Mouse (Mus musculus): Measurements from ENCODE around the gene Terb2. TPM values are rescaled to one million over a fixed set of nuclear protein-coding genes. Genes with fewer than 3 reads are reported as not detected.
A peak's percentile ranks its signal among the peaks of the same experiment; 100 is the strongest.

Terb2 gene
- polyA plus RNA-seq, 1 experiment from 2014 or later: not detected

GRCm38 (mm10) chr2:122237891-122238470 is 51.9 kb downstream of the Terb2 start:
- no peak overlapping the region for H3K4me2 ChIP-seq (replicated peaks)

GRCm38 (mm10) chr2:122240735-122241134 is 54.7 kb downstream of the Terb2 start:
- ATAC-seq (ENCODE audit: low FRiP score): no peak
- H3K9me3 ChIP-seq (replicated peaks): no peaks in the 10 kb centered on the region
- no peak overlapping the region for H3K4me2 ChIP-seq (replicated peaks)

More at GRCm38 (mm10) chr2:122237891-122238470, 51.9 kb downstream of the Terb2 start:
- no peak overlapping the region for H3K27ac ChIP-seq
- H3K9me3 ChIP-seq (replicated peaks): no peaks in the 10 kb centered on the region
- H3K36me3 ChIP-seq: no peaks in the 10 kb centered on the region
- 90% methylated on average over 2 of the region's 2 CpGs for WGBS
- H3K4me3 ChIP-seq: no peak overlapping the region
- H3K9ac ChIP-seq: no peak overlapping the region
- H3K27me3 ChIP-seq: no peaks in the 10 kb centered on the region
- H3K4me1 ChIP-seq: peaks cover 7% of the 10 kb centered on the region
- no peak for ATAC-seq (ENCODE audit: low FRiP score)

GRCm38 (mm10) chr2:122241226-122241625 is 55.2 kb downstream of the Terb2 start:
- H3K4me1 ChIP-seq: peaks cover 2% of the 10 kb centered on the region; the same call in 1 of the 2 replicates
- no peak overlapping the region for H3K4me2 ChIP-seq (replicated peaks)
- no peak for ATAC-seq (ENCODE audit: low FRiP score)
- H3K27ac ChIP-seq: no peak overlapping the region
- H3K27me3 ChIP-seq: no peaks in the 10 kb centered on the region
- no peak overlapping the region for H3K9ac ChIP-seq
- WGBS: 91% methylated on average over 4 of the region's 4 CpGs
- H3K36me3 ChIP-seq: no peaks in the 10 kb centered on the region
- no peak overlapping the region for H3K4me3 ChIP-seq
- no peaks in the 10 kb centered on the region for H3K9me3 ChIP-seq (replicated peaks)

More at GRCm38 (mm10) chr2:122240735-122241134, 54.7 kb downstream of the Terb2 start:
- Histone ChIP-seq H3K4me1 (peaks cover 2% of the 10 kb centered on the region; the same call in 1 of the 2 replicates), H3K4me3 (no peak overlapping the region), H3K9ac (no peak overlapping the region), H3K36me3 (no peaks in the 10 kb centered on the region), H3K27ac (no peak overlapping the region), H3K27me3 (no peaks in the 10 kb centered on the region)

- H3K36me3 ChIP-seq: no peaks in the 10 kb centered on the region
- no peak overlapping the region for H3K9ac ChIP-seq
- no peak overlapping the region for H3K27ac ChIP-seq
- H3K9me3 ChIP-seq (replicated peaks): no peaks in the 10 kb centered on the region
- ATAC-seq (ENCODE audit: low FRiP score): no peak
- H3K4me2 ChIP-seq (replicated peaks): no peak overlapping the region
- H3K27me3 ChIP-seq: no peaks in the 10 kb centered on the region
- H3K4me3 ChIP-seq: no peak overlapping the region
- peaks cover 2% of the 10 kb centered on the region; the same call in 1 of the 2 replicates for H3K4me1 ChIP-seq
- 81% methylated on average over 6 of the region's 6 CpGs for WGBS
Observed at GRCm38 (mm10) chr2:122241935-122242334, 55.9 kb downstream of the Terb2 start.

- Histone ChIP-seq H3K27me3 (no peaks in the 10 kb centered on the region), H3K36me3 (peaks cover 6% of the 10 kb centered on the region; the same call in 1 of the 2 replicates), H3K4me3 (no peak overlapping the region), H3K4me2 (replicated peaks) (no peak overlapping the region), H3K4me1 (peaks cover 2% of the 10 kb centered on the region; the same call in 1 of the 2 replicates), H3K9me3 (replicated peaks) (no peaks in the 10 kb centered on the region), H3K9ac (no peak overlapping the region), H3K27ac (no peak overlapping the region)
- peak; percentile 68 for ATAC-seq (ENCODE audit: low FRiP score)
- 9% methylated on average over 3 of the region's 3 CpGs for WGBS
Observed at GRCm38 (mm10) chr2:122243671-122244131, 57.6 kb downstream of the Terb2 start.

DNA sequence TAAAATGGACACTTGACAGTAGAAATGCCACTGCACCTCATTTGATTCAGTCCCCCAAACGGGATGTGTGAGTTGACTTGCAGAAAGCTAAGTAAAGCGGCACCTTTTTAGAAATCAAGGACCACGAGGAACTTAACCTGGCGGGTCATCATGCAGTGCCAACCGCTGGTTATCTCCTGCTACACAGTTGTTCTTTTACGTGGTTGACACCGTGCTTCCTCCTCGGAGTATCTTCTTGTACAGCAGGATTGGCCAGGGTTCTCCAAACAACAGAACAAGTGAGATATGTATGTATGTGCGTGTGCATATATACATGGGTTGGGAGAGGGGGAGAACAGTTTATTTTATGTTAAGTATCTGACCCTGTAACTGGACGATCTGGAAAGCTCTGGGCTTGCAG is 61.7 kb downstream of the Terb2 start:
- peaks cover 2% of the 10 kb centered on the region; the same call in 1 of the 2 replicates for H3K4me1 ChIP-seq
- H3K9me3 ChIP-seq (replicated peaks): no peaks in the 10 kb centered on the region
- H3K36me3 ChIP-seq: peaks cover 6% of the 10 kb centered on the region; the same call in 1 of the 2 replicates
- no peaks in the 10 kb centered on the region for H3K27me3 ChIP-seq
- H3K9ac ChIP-seq: no peak overlapping the region
- no peak overlapping the region for H3K27ac ChIP-seq
- no peak for ATAC-seq (ENCODE audit: low FRiP score)
- no peak overlapping the region for H3K4me3 ChIP-seq
- WGBS: 89% methylated on average over 10 of the region's 10 CpGs
- H3K4me2 ChIP-seq (replicated peaks): no peak overlapping the region

DNA sequence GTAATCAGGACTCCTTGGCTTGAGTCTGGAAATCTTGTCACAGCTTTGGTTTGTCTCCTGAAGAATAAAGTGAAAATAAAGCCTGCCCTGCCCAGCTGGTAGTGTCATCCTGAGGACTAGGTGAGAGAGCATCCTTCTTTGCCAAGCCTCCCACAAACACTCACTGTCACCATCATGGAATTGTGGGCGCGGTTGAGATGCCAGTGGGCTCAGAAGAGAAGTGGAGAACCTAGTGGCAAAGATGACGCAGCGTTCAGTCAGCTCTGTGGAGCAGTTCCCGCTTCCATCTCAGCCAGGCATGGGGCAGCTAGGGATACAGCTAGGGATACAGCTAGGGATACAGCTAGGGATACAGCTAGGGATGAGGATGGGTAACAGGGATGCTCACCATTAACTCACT is 69.9 kb downstream of the Terb2 start:
- no peaks in the 10 kb centered on the region for H3K36me3 ChIP-seq
- H3K4me3 ChIP-seq: no peak overlapping the region
- 96% methylated on average over 5 of the region's 5 CpGs for WGBS
- no peak overlapping the region for H3K4me2 ChIP-seq (replicated peaks)
- H3K27ac ChIP-seq: no peak overlapping the region
- H3K4me1 ChIP-seq: no peaks in the 10 kb centered on the region
- no peak for ATAC-seq (ENCODE audit: low FRiP score)
- H3K9ac ChIP-seq: no peak overlapping the region
- no peaks in the 10 kb centered on the region for H3K27me3 ChIP-seq
- H3K9me3 ChIP-seq (replicated peaks): no peaks in the 10 kb centered on the region

Other genes starting within 250 kb of the Terb2 start
- 56.1 and 57.7 TPM in 2 replicates for gene Ctdspl2, start 230.3 kb upstream of the Terb2 start, polyA plus RNA-seq (2016; fragmentation: Nextera tagmentation; extraction: Ambion mirVana)
- 0.40 and 0.60 TPM in 2 replicates for gene Mageb3, start 230.2 kb upstream of the Terb2 start, polyA plus RNA-seq (2016; fragmentation: Nextera tagmentation; extraction: Ambion mirVana)
- gene Eif3j1, start 157.7 kb upstream of the Terb2 start, polyA plus RNA-seq (2016; fragmentation: Nextera tagmentation; extraction: Ambion mirVana): 12.6 and 13.4 TPM in 2 replicates
- 13.6 and 14.2 TPM in 2 replicates for gene Spg11, start 67.9 kb upstream of the Terb2 start, polyA plus RNA-seq (2016; fragmentation: Nextera tagmentation; extraction: Ambion mirVana)
- gene B2m, start 38.6 kb upstream of the Terb2 start, polyA plus RNA-seq (2016; fragmentation: Nextera tagmentation; extraction: Ambion mirVana): 134 and 143 TPM in 2 replicates
- not detected in 2 replicates for gene Trim69, start 25.6 kb upstream of the Terb2 start, polyA plus RNA-seq (2016; fragmentation: Nextera tagmentation; extraction: Ambion mirVana)
- gene Patl2, start 83 bp upstream of the Terb2 start, polyA plus RNA-seq (2016; fragmentation: Nextera tagmentation; extraction: Ambion mirVana): not detected in 2 replicates
- gene Sord, start 48.5 kb downstream of the Terb2 start, polyA plus RNA-seq (2016; fragmentation: Nextera tagmentation; extraction: Ambion mirVana): 19.3 and 20.0 TPM in 2 replicates
- not detected in 2 replicates for gene Duox2, start 112.2 kb downstream of the Terb2 start, polyA plus RNA-seq (2016; fragmentation: Nextera tagmentation; extraction: Ambion mirVana)
- not detected in 2 replicates for gene Duoxa2, start 112.6 kb downstream of the Terb2 start, polyA plus RNA-seq (2016; fragmentation: Nextera tagmentation; extraction: Ambion mirVana)
- gene Duoxa1, start 127.5 kb downstream of the Terb2 start, polyA plus RNA-seq (2016; fragmentation: Nextera tagmentation; extraction: Ambion mirVana): 0.32 TPM in 1 of 2 replicates, not detected in the other
- gene Duox1, start 129.4 kb downstream of the Terb2 start, polyA plus RNA-seq (2016; fragmentation: Nextera tagmentation; extraction: Ambion mirVana): 0.08 and 0.10 TPM in 2 replicates
- 9.1 and 10.7 TPM in 2 replicates for gene Shf, start 182.9 kb downstream of the Terb2 start, polyA plus RNA-seq (2016; fragmentation: Nextera tagmentation; extraction: Ambion mirVana)
- gene Slc28a2, start 240.2 kb downstream of the Terb2 start, polyA plus RNA-seq (2016; fragmentation: Nextera tagmentation; extraction: Ambion mirVana): 0.10 and 0.15 TPM in 2 replicates